Mouse (Mus musculus): ENCODE data around the gene Tgm7. TPM values are rescaled to one million over a fixed set of nuclear protein-coding genes. Genes with fewer than 3 reads are reported as not detected.

The Tgm7 gene
- polyA plus RNA-seq, 1 experiment from 2014 or later, result not detected

DNA sequence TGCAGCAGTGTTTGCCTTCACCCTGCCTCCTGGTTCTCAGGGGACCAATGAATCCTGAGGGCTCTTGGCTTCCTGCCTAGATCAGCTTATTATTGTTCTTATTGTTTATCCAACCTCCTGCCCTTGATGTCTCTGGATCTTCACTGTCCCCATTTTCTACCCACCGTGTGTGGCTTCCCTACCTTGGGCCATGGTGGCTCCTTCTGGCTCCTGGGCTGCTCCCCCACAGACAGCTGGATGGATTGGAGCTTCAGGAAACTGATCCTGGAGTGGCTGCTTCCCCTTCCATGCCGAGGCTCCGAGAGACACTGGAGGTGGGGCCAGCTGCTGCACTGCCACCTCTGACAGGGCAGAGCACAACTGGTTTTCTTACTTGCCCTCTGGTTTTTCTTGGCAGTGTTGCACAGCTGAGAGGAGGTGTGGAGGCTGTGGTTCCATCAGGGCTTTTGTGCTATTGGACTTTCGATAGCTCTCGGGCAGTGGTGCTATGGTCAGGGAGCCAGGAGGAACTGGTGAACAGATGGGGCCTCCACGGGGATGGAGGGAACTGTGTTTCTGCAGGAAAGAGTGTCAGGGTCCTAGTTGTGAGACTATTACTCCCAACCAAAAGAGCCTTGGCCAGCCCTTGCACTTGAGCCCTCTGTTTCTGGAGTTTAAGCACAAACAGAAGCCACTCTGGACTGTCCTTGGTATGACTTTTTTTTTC lies 24.0 kb downstream of the Tgm7 start, which contains the start of gene Tgm5:
Gene Tgm5 (minus strand): TSS at position 362 of the 706 bp plus-strand sequence.
- Histone ChIP-seq H3K27me3 (ENCODE audit: control insufficient read depth, insufficient read depth, low read length) (no peaks in the 10 kb centered on the region), H3K4me1 (replicated peaks; ENCODE audit: control insufficient read depth, insufficient read depth, low read length) (no peaks in the 10 kb centered on the region), H3K9ac (no peak within 1 kb of the TSS), H3K4me2 (replicated peaks) (no peak within 1 kb of the TSS), H3K27ac (no peak within 1 kb of the TSS), H3K36me3 (replicated peaks; ENCODE audit: control insufficient read depth, insufficient read depth) (no peaks in the 10 kb centered on the region), H3K4me3 (replicated peaks; ENCODE audit: low read length) (no peak within 1 kb of the TSS), H3K9me3 (ENCODE audit: control insufficient read depth, low read length) (no peaks in the 10 kb centered on the region)
- 53% methylated on average over 6 of the region's 6 CpGs for WGBS
- DNase-seq (ENCODE audit: low spot score) (no peak), ATAC-seq (ENCODE audit: low FRiP score) (no peak)

- H3K27me3 ChIP-seq (ENCODE audit: control insufficient read depth, insufficient read depth, low read length), result no peaks in the 10 kb centered on the region
- no peak overlapping the region for H3K9ac ChIP-seq
- DNase-seq (ENCODE audit: low spot score) (no peak), ATAC-seq (ENCODE audit: low FRiP score) (no peak)
- no peaks in the 10 kb centered on the region for H3K9me3 ChIP-seq (ENCODE audit: control insufficient read depth, low read length)
- no peak overlapping the region for H3K27ac ChIP-seq
- H3K4me2 ChIP-seq (replicated peaks), result no peak overlapping the region
- H3K4me1 ChIP-seq (replicated peaks; ENCODE audit: control insufficient read depth, insufficient read depth, low read length), result no peaks in the 10 kb centered on the region
- WGBS, result 90% methylated on average over 1 of the region's 1 CpGs
- H3K36me3 ChIP-seq (replicated peaks; ENCODE audit: control insufficient read depth, insufficient read depth), result no peaks in the 10 kb centered on the region
- H3K4me3 ChIP-seq (replicated peaks; ENCODE audit: low read length), result no peak overlapping the region
These were observed 27.0 kb downstream of the Tgm7 start for GRCm38 (mm10) chr2:121082626-121083025.

GRCm38 (mm10) chr2:121074747-121075146 lies 34.8 kb downstream of the Tgm7 start:
- WGBS, result 87% methylated on average over 7 of the region's 7 CpGs

DNA sequence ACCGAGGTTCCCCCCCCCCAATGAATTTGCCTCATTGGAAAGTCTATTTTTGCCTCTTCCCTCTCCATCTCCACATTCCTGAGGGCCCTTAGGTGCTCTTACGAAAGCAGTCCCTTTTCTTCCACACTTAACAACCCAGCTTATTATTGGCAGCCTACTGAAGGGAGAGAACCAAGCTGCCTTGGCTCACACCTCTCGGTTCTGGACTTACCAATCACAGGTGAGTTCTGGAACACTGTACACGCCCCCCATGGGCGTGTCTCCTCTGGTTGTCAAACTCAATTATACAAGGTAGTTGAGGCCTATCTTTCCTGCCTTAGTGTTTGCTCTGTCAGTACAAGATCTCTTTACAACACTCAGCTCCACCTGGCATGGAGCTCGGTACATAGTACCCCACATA lies 37.7 kb downstream of the Tgm7 start:
- 86% methylated on average over 6 of the region's 6 CpGs for WGBS
- H3K9ac ChIP-seq, result no peak overlapping the region
- no peak for ATAC-seq (ENCODE audit: low FRiP score)

More at GRCm38 (mm10) chr2:121074747-121075146, 34.8 kb downstream of the Tgm7 start:
- no peaks in the 10 kb centered on the region for H3K9me3 ChIP-seq (ENCODE audit: control insufficient read depth, low read length)
- H3K4me2 ChIP-seq (replicated peaks), result no peak overlapping the region
- H3K36me3 ChIP-seq (replicated peaks; ENCODE audit: control insufficient read depth, insufficient read depth), result no peaks in the 10 kb centered on the region
- H3K9ac ChIP-seq, result no peak overlapping the region
- H3K27me3 ChIP-seq (ENCODE audit: control insufficient read depth, insufficient read depth, low read length), result no peaks in the 10 kb centered on the region
- no peaks in the 10 kb centered on the region for H3K4me1 ChIP-seq (replicated peaks; ENCODE audit: control insufficient read depth, insufficient read depth, low read length)
- no peak overlapping the region for H3K27ac ChIP-seq
- ATAC-seq (ENCODE audit: low FRiP score) (no peak), DNase-seq (ENCODE audit: low spot score) (no peak)
- H3K4me3 ChIP-seq (replicated peaks; ENCODE audit: low read length), result no peak overlapping the region

DNA sequence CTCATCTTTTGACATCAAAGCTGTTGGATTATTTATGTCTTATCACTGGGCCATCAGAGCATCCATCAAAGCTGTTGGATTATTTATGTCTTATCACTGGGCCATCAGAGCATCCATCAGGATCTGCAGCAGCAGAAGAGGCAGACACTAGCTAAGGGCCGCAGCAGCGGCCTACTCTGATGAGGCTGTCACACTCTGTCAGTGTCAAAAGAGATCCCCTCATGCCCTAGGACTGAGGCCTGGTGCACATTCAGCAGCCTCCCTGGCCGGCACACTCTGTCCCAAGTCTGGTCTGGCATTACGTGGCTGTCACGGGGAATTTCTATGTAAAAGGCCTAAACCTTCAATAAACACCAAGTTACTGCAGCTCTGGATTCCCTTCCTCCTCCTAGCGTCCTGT lies 40.1 kb downstream of the Tgm7 start:
- no peak for ATAC-seq (ENCODE audit: low FRiP score)
- DNase-seq (ENCODE audit: low spot score), result no peak
- Histone ChIP-seq H3K36me3 (replicated peaks; ENCODE audit: control insufficient read depth, insufficient read depth) (no peaks in the 10 kb centered on the region), H3K27ac (no peak overlapping the region), H3K27me3 (ENCODE audit: control insufficient read depth, insufficient read depth, low read length) (no peaks in the 10 kb centered on the region), H3K4me3 (replicated peaks; ENCODE audit: low read length) (no peak overlapping the region), H3K4me1 (replicated peaks; ENCODE audit: control insufficient read depth, insufficient read depth, low read length) (no peaks in the 10 kb centered on the region), H3K9ac (no peak overlapping the region), H3K4me2 (replicated peaks) (no peak overlapping the region), H3K9me3 (ENCODE audit: control insufficient read depth, low read length) (no peaks in the 10 kb centered on the region)
- 67% methylated on average over 6 of the region's 6 CpGs for WGBS

More for the DNA sequence above, 37.7 kb downstream of the Tgm7 start:
- Histone ChIP-seq H3K9me3 (ENCODE audit: control insufficient read depth, low read length) (no peaks in the 10 kb centered on the region), H3K4me1 (replicated peaks; ENCODE audit: control insufficient read depth, insufficient read depth, low read length) (no peaks in the 10 kb centered on the region), H3K36me3 (replicated peaks; ENCODE audit: control insufficient read depth, insufficient read depth) (no peaks in the 10 kb centered on the region), H3K4me3 (replicated peaks; ENCODE audit: low read length) (no peak overlapping the region), H3K27ac (no peak overlapping the region), H3K4me2 (replicated peaks) (no peak overlapping the region), H3K27me3 (ENCODE audit: control insufficient read depth, insufficient read depth, low read length) (no peaks in the 10 kb centered on the region)
- DNase-seq (ENCODE audit: low spot score), result no peak

DNA sequence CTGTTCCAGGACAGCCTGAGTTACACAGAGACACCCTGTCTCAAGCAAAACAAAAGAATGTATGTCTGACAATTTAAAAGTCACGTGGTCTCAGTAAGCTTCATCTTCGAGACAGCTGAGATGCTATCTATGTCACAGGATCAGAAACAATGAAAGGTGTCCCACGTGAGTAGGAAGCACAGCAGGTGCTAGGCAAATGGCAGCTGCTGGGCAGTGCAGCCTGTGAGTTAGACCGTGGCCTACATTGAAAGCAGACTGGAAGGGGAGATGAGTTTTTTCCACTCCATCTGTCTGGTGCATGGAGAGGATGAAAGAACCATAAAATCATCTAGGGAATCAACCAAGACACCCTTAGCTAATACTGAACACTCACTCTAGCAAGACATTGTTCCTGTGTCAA lies 42.5 kb downstream of the Tgm7 start:
- H3K4me1 ChIP-seq (replicated peaks; ENCODE audit: control insufficient read depth, insufficient read depth, low read length), result no peaks in the 10 kb centered on the region
- no peaks in the 10 kb centered on the region for H3K9me3 ChIP-seq (ENCODE audit: control insufficient read depth, low read length)
- no peak overlapping the region for H3K4me3 ChIP-seq (replicated peaks; ENCODE audit: low read length)
- ATAC-seq (ENCODE audit: low FRiP score) (no peak), DNase-seq (ENCODE audit: low spot score) (no peak)
- H3K27me3 ChIP-seq (ENCODE audit: control insufficient read depth, insufficient read depth, low read length), result no peaks in the 10 kb centered on the region
- H3K36me3 ChIP-seq (replicated peaks; ENCODE audit: control insufficient read depth, insufficient read depth), result no peaks in the 10 kb centered on the region
- H3K4me2 ChIP-seq (replicated peaks), result no peak overlapping the region
- H3K27ac ChIP-seq, result no peak overlapping the region
- H3K9ac ChIP-seq, result no peak overlapping the region
- WGBS, result 51% methylated on average over 4 of the region's 4 CpGs

DNA sequence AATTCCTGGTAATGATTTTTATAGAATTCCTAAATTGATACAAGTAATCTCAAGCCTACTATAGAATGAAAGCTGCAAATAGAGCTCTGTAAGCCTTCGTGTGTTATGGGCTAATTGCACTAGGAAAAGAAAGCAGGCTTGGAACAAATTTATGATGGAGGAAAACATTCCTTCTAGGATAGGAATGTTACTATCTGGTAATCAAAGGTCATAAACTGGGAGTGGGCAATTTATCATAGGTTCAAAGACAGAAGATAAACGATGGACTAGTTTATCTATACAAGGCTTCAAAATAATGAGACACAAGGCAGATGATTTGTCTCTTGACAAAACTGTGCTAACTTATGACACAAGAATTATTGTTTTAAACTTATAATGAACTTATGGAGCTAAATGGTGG lies 48.3 kb downstream of the Tgm7 start:
- H3K9ac ChIP-seq, result no peak overlapping the region
- DNase-seq (ENCODE audit: low spot score) (no peak), ATAC-seq (ENCODE audit: low FRiP score) (no peak)
- H3K4me2 ChIP-seq (replicated peaks), result no peak overlapping the region
- 93% methylated on average over 2 of the region's 2 CpGs for WGBS
- H3K4me3 ChIP-seq (replicated peaks; ENCODE audit: low read length), result no peak overlapping the region
- no peak overlapping the region for H3K27ac ChIP-seq
- H3K36me3 ChIP-seq (replicated peaks; ENCODE audit: control insufficient read depth, insufficient read depth), result no peaks in the 10 kb centered on the region
- H3K27me3 ChIP-seq (ENCODE audit: control insufficient read depth, insufficient read depth, low read length), result no peaks in the 10 kb centered on the region
- H3K9me3 ChIP-seq (ENCODE audit: control insufficient read depth, low read length), result no peaks in the 10 kb centered on the region
- no peaks in the 10 kb centered on the region for H3K4me1 ChIP-seq (replicated peaks; ENCODE audit: control insufficient read depth, insufficient read depth, low read length)

DNA sequence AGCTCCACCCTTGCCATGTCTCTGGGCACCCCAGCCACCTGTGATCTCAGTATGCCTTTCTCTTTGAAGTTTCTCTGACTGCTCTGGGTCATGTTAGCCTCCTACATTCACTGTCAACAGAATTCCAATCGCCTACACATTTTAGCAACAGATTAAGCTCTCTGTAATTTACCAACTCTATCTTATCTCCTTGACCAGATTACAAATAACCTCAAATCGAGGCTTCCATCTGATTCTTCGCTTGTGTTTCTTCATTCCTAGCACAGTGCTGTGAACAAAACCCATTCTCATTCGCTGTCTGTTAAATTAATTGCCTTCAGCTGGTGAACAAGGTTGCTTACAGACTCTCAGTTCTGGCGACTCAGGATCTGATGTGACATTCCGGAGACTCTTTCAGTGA lies 51.6 kb downstream of the Tgm7 start:
- ATAC-seq (ENCODE audit: low FRiP score), result no peak

GRCm38 (mm10) chr2:121055915-121056314 lies 53.7 kb downstream of the Tgm7 start:
- 93% methylated on average over 6 of the region's 6 CpGs for WGBS
- no peak overlapping the region for H3K4me2 ChIP-seq (replicated peaks)
- DNase-seq (ENCODE audit: low spot score), result no peak

More for the DNA sequence above, 51.6 kb downstream of the Tgm7 start:
- H3K9me3 ChIP-seq (ENCODE audit: control insufficient read depth, low read length), result no peaks in the 10 kb centered on the region
- no peaks in the 10 kb centered on the region for H3K4me1 ChIP-seq (replicated peaks; ENCODE audit: control insufficient read depth, insufficient read depth, low read length)
- H3K4me3 ChIP-seq (replicated peaks; ENCODE audit: low read length), result no peak overlapping the region
- no peaks in the 10 kb centered on the region for H3K36me3 ChIP-seq (replicated peaks; ENCODE audit: control insufficient read depth, insufficient read depth)
- DNase-seq (ENCODE audit: low spot score), result no peak
- H3K9ac ChIP-seq, result no peak overlapping the region
- H3K4me2 ChIP-seq (replicated peaks), result no peak overlapping the region
- WGBS, result 75% methylated on average over 6 of the region's 6 CpGs
- no peak overlapping the region for H3K27ac ChIP-seq
- no peaks in the 10 kb centered on the region for H3K27me3 ChIP-seq (ENCODE audit: control insufficient read depth, insufficient read depth, low read length)

GRCm38 (mm10) chr2:121054060-121054459 lies 55.5 kb downstream of the Tgm7 start:
- 87% methylated on average over 2 of the region's 2 CpGs for WGBS
- ATAC-seq (ENCODE audit: low FRiP score), result no peak

More at GRCm38 (mm10) chr2:121055915-121056314, 53.7 kb downstream of the Tgm7 start:
- Histone ChIP-seq H3K36me3 (replicated peaks; ENCODE audit: control insufficient read depth, insufficient read depth) (no peaks in the 10 kb centered on the region), H3K4me1 (replicated peaks; ENCODE audit: control insufficient read depth, insufficient read depth, low read length) (no peaks in the 10 kb centered on the region), H3K27ac (no peak overlapping the region), H3K4me3 (replicated peaks; ENCODE audit: low read length) (no peak overlapping the region), H3K27me3 (ENCODE audit: control insufficient read depth, insufficient read depth, low read length) (no peaks in the 10 kb centered on the region), H3K9me3 (ENCODE audit: control insufficient read depth, low read length) (no peaks in the 10 kb centered on the region), H3K9ac (no peak overlapping the region)
- no peak for ATAC-seq (ENCODE audit: low FRiP score)

More at GRCm38 (mm10) chr2:121054060-121054459, 55.5 kb downstream of the Tgm7 start:
- no peaks in the 10 kb centered on the region for H3K9me3 ChIP-seq (ENCODE audit: control insufficient read depth, low read length)
- no peak overlapping the region for H3K9ac ChIP-seq
- no peaks in the 10 kb centered on the region for H3K4me1 ChIP-seq (replicated peaks; ENCODE audit: control insufficient read depth, insufficient read depth, low read length)
- H3K36me3 ChIP-seq (replicated peaks; ENCODE audit: control insufficient read depth, insufficient read depth), result no peaks in the 10 kb centered on the region
- no peak for DNase-seq (ENCODE audit: low spot score)
- no peaks in the 10 kb centered on the region for H3K27me3 ChIP-seq (ENCODE audit: control insufficient read depth, insufficient read depth, low read length)
- H3K4me3 ChIP-seq (replicated peaks; ENCODE audit: low read length), result no peak overlapping the region
- no peak overlapping the region for H3K4me2 ChIP-seq (replicated peaks)
- no peak overlapping the region for H3K27ac ChIP-seq

Data from hindbrain, embryonic 14.5 days (tissue).